Mouse (Mus musculus) mouse embryonic stem cell (cell line): Measurements from ENCODE around the gene Tmem89.

ENCODE experiments used
- in situ Hi-C, 2 experiments: fragments of 300-500 bp; cut with MboI; formaldehyde crosslinking; loops; 1 replicate in 1 of 2; 3 replicates in 1 of 2; pipeline ENCODE4 v1.14.3; 2019 to 2020; ENCODE audit warnings: low sequenced_read_pairs in 2 of 2, low pct_unique_long_range_greater_than_20kb in 1 of 2, mixed read lengths in 1 of 2; ENCODE audit not compliant: unreplicated experiment in 1 of 2

Tmem89 gene

GRCm38 (mm10) chr9:108914491-108914890 is at the start of gene Tmem89:
TSS of gene Tmem89 (plus strand) at chr9:108914619.
- in situ Hi-C loops, result no loop called here

GRCm38 (mm10) chr9:108912308-108912707 is 2.1 kb upstream of the Tmem89 start:
- in situ Hi-C loops, result no loop called here

DNA sequence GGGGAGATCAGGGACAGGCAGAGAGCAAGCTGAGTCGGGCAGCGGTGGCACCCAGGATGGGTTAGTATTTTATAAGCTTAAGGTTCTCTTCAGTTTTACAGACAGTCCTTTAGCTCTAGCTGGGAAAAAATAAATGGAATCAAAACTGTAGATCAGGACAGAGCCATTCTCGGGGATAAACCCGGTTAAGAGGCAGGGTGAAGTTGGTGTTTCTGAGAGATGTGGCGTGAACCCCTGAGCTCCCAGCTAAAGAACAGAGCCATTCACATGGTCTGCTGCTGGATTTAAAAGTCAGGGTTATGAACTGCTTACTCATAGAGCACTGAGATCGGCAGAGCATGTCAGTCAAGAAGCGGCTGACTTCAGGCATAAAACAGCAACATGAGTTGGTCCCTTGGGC is 1.3 kb upstream of the Tmem89 start:
- in situ Hi-C loops, result no loop called here

DNA sequence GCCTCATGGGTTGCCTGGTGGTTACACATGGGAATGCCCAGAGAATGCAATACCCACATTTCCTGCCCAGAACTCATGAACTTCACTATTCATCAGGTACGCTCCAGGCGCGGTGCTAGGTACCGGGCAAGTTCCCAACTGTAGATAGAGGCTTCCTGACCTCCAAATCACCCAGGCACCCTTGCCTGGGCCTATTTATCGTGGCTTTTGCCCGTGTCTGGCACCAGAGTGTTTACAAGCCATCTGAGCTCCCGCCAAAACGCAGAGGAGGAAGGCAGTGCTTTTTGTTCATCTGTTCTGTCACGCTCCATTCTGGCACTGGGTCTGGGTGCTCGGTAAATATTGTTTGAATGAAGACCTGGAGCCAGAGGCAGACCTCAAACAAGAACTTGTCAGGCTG is 798 bp upstream of the Tmem89 start:
- in situ Hi-C loops, result no loop called here

GRCm38 (mm10) chr9:108925897-108926296 is 11.5 kb downstream of the Tmem89 start:
- in situ Hi-C loops, result no loop called here

GRCm38 (mm10) chr9:108928424-108928823 is 14.0 kb downstream of the Tmem89 start:
- in situ Hi-C loops, result no loop called here

DNA sequence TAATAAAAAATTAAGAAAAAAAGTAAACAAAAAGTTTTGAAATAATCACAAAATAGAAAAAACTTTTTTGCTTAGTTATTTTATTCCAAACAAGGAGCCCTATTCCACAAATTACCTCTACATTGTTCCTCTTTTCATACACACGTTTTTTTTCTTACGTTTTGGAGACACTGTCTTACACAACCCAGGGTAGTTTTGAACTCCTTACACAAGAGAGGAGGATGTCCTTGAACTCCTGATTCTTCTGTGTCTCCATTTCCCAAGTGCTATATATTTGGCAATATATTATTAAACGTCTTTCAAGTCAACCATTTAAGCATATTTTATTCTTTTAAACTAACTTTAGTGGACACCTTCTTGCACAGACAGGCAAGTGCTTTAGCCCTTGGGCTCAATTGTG is 21.6 kb downstream of the Tmem89 start:
- in situ Hi-C loops, result no loop called here

DNA sequence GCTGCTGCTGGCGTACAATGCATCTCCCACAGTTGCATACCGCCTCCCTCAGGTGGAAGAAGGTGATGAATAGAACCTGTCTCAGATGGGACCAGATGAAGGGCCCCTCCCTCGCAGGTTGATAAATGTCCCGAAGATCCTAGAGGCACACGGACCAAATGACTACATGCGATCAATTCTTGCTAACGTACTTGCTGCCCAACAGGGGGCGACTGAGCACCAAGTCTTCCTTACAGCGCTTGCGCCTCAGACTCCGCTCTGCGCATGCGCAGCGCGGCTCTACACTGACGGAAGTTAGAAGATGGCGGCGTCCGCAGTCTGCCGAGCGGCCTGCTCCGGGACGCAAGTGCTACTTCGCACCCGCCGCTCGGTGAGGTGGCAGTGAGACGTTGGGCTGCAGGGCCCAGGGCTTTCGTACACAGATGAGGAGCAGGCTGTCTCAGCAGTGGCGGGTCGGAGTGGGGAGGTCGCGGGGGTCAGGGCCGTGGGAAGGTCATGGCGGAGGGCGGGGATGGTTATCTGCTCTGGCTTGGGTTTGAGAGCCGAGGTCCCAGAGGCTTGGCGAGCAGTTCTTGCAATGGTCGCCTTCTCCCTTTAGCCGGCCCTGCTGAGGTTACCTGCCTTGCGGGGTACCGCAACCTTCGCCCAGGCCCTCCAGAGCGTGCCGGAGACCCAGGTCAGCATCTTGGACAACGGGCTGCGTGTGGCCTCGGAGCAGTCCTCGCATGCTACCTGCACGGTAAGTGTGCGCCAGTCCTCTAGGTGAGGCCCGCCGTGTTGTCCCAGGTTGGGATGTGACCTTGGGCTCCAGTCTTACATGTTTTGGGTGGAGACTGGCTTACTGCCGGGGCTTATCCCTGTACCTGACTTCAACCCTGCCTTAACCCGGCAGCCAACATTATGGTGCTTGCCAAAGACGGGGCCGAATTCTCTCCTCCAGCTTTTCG is 22.3 kb downstream of the Tmem89 start, which contains the start of gene Uqcrc1:
Gene Uqcrc1 (plus strand): TSS at position 216 of the 947 bp plus-strand sequence.
- in situ Hi-C loops, result no loop called here

GRCm38 (mm10) chr9:108945111-108945510 is 30.7 kb downstream of the Tmem89 start:
- in situ Hi-C loops, result no loop called here

DNA sequence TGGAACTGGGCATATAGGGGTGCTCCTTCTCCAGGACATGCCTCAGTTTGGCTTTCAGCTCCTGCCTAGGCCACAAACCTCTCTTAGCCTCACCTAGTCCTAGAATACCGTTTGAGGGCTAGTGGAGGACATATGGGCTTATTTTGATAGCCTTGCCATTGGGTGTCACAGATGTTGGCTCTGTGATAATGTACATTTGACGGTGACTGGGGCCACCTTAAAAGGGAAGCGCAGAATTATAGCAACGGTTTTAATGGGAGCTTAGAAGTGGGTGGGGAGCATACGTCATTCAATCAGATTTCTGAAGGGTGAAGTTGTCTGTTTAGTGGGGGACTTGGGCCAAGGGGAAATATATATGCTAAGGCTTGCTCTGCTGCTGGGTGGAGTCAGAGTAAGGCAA is 31.2 kb downstream of the Tmem89 start:
- in situ Hi-C loops, result no loop called here

- in situ Hi-C loops, result no loop called here
Observed at GRCm38 (mm10) chr9:108949231-108949966, 35.0 kb downstream of the Tmem89 start.

- in situ Hi-C loops, result no loop called here
Observed at GRCm38 (mm10) chr9:108949967-108950728, 35.7 kb downstream of the Tmem89 start.

- in situ Hi-C loops, result no loop called here
Observed at GRCm38 (mm10) chr9:108953081-108953636, 38.7 kb downstream of the Tmem89 start, which contains the start of gene Col7a1. TSS of gene Col7a1 (plus strand) at chr9:108953586.

GRCm38 (mm10) chr9:108955241-108955640 is 40.8 kb downstream of the Tmem89 start:
- in situ Hi-C loops, result no loop called here

- in situ Hi-C loops, result no loop called here
Observed at GRCm38 (mm10) chr9:108955846-108956245, 41.4 kb downstream of the Tmem89 start.

GRCm38 (mm10) chr9:108963577-108963976 is 49.2 kb downstream of the Tmem89 start:
- in situ Hi-C loops, result no loop called here

DNA sequence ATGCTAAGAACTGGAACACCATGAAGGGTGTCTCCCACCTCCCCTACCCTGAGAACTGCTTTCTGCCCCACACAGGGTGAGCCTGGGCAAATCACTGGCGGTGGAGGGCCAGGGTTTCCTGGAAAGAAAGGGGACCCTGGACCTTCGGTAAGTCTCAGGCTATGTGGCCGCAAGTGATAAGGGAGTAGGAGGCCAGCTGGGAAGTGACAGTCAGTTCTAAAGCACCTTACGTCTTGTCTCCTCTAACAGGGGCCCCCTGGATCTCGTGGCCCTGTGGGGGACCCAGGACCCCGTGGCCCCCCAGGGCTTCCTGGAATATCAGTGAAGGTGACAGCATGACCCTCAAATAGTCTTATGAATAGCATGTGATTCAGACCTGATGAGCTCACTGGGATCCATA is 49.9 kb downstream of the Tmem89 start:
- in situ Hi-C loops, result no loop called here
